Mouse (Mus musculus): Measurements from ENCODE around the gene E330009J07Rik. TPM values are rescaled to one million over a fixed set of nuclear protein-coding genes. Genes with fewer than 3 reads are reported as not detected.

The E330009J07Rik gene
- polyA plus RNA-seq, 1 experiment from 2014 or later: 15.6 TPM

Other genes starting within 250 kb of the E330009J07Rik start
- gene Agk, start 111.0 kb downstream of the E330009J07Rik start, polyA plus RNA-seq (2014; fragmentation: Nextera tagmentation; extraction: Ambion mirVana): 42.3 and 44.0 TPM in 2 replicates
- 0.08 and 0.16 TPM in 2 replicates for gene Wee2, start 3.0 kb upstream of the E330009J07Rik start, polyA plus RNA-seq (2014; fragmentation: Nextera tagmentation; extraction: Ambion mirVana)
- gene Ssbp1, start 35.2 kb upstream of the E330009J07Rik start, polyA plus RNA-seq (2014; fragmentation: Nextera tagmentation; extraction: Ambion mirVana): 149 and 156 TPM in 2 replicates
- not detected in 2 replicates for gene Tas2r137, start 55.1 kb upstream of the E330009J07Rik start, polyA plus RNA-seq (2014; fragmentation: Nextera tagmentation; extraction: Ambion mirVana)
- not detected in 2 replicates for gene Tas2r108, start 57.4 kb upstream of the E330009J07Rik start, polyA plus RNA-seq (2014; fragmentation: Nextera tagmentation; extraction: Ambion mirVana)
- not detected in 2 replicates for gene Prss37, start 83.4 kb upstream of the E330009J07Rik start, polyA plus RNA-seq (2014; fragmentation: Nextera tagmentation; extraction: Ambion mirVana)
- not detected in 2 replicates for gene Olfr461, start 118.9 kb upstream of the E330009J07Rik start, polyA plus RNA-seq (2014; fragmentation: Nextera tagmentation; extraction: Ambion mirVana)
- gene Olfr460, start 133.4 kb upstream of the E330009J07Rik start, polyA plus RNA-seq (2014; fragmentation: Nextera tagmentation; extraction: Ambion mirVana): not detected in 2 replicates
- 0.18 and 0.41 TPM in 2 replicates for gene Clec5a, start 149.7 kb upstream of the E330009J07Rik start, polyA plus RNA-seq (2014; fragmentation: Nextera tagmentation; extraction: Ambion mirVana)
- not detected in 2 replicates for gene Tas2r138, start 177.2 kb upstream of the E330009J07Rik start, polyA plus RNA-seq (2014; fragmentation: Nextera tagmentation; extraction: Ambion mirVana)
- gene Mgam, start 192.7 kb upstream of the E330009J07Rik start, polyA plus RNA-seq (2014; fragmentation: Nextera tagmentation; extraction: Ambion mirVana): 0.08 and 0.13 TPM in 2 replicates

All from neural tube, embryonic 11.5 days (tissue).